Mouse (Mus musculus) adrenal gland, adult (tissue): ENCODE measurements around the gene Fam69a.
A peak's percentile ranks its signal among the peaks of the same experiment; 100 is the strongest.
"Not testable (repeated sequence)": the region's sequence is repeated elsewhere in the genome, so short reads cannot be mapped to it uniquely, and the experiment has no call there.

Experiments
- DNase-seq, 2 experiments: peaks; one replicate each; pipeline ENCODE4 v3.0.0; 2022 to 2023; ENCODE audit warnings: low spot score in 1 of 2; ENCODE audit not compliant: inconsistent age in 2 of 2

The Fam69a gene

GRCm38 (mm10) chr5:107982016-107982415, 4.9 kb downstream of the Fam69a start:
- DNase-seq = no peak

- no peak for DNase-seq
Measured at GRCm38 (mm10) chr5:107979901-107980300, 7.0 kb downstream of the Fam69a start.

GRCm38 (mm10) chr5:107978289-107979035, 8.4 kb downstream of the Fam69a start:
- DNase-seq = no peak

- DNase-seq = no peak
Measured at GRCm38 (mm10) chr5:107977640-107978288, 9.1 kb downstream of the Fam69a start.

- DNase-seq = no peak
Measured at GRCm38 (mm10) chr5:107973310-107973709, 13.6 kb downstream of the Fam69a start.

GRCm38 (mm10) chr5:107972444-107973272, 14.2 kb downstream of the Fam69a start:
- no peak for DNase-seq

- DNase-seq = no peak
Measured at GRCm38 (mm10) chr5:107971069-107971468, 15.8 kb downstream of the Fam69a start.

GRCm38 (mm10) chr5:107969818-107970217, 17.1 kb downstream of the Fam69a start:
- DNase-seq = not testable (repeated sequence)

GRCm38 (mm10) chr5:107968079-107968478, 18.8 kb downstream of the Fam69a start:
- DNase-seq = no peak

GRCm38 (mm10) chr5:107966841-107967457, 19.9 kb downstream of the Fam69a start:
- no peak for DNase-seq

GRCm38 (mm10) chr5:107966156-107966555, 20.7 kb downstream of the Fam69a start:
- peak in 1 of 2 experiments; percentile 29 for DNase-seq

GRCm38 (mm10) chr5:107965355-107965991, 21.4 kb downstream of the Fam69a start:
- DNase-seq = no peak

- no peak for DNase-seq
Measured at GRCm38 (mm10) chr5:107964031-107964758, 22.7 kb downstream of the Fam69a start.

GRCm38 (mm10) chr5:107961438-107962251, 25.2 kb downstream of the Fam69a start:
- DNase-seq = peak; percentile 13 to 72

- peak; percentile 14 to 46 for DNase-seq
Measured at GRCm38 (mm10) chr5:107960532-107961202, 26.2 kb downstream of the Fam69a start.

GRCm38 (mm10) chr5:107959624-107960300, 27.1 kb downstream of the Fam69a start:
- no peak for DNase-seq

- no peak for DNase-seq
Measured at GRCm38 (mm10) chr5:107950643-107951042, 36.2 kb downstream of the Fam69a start.

- DNase-seq = no peak
Measured at GRCm38 (mm10) chr5:107949607-107950006, 37.3 kb downstream of the Fam69a start.
